Mouse (Mus musculus): ENCODE measurements around the gene Scgb1b12. TPM values are rescaled to one million over a fixed set of nuclear protein-coding genes. Genes with fewer than 3 reads are reported as not detected.

The Scgb1b12 gene
- polyA plus RNA-seq (2021; fragmentation: Nextera tagmentation): not detected in 2 replicates
- long read RNA-seq, experiment 1: 0 reads
- long read RNA-seq, experiment 2: 0 reads

DNA sequence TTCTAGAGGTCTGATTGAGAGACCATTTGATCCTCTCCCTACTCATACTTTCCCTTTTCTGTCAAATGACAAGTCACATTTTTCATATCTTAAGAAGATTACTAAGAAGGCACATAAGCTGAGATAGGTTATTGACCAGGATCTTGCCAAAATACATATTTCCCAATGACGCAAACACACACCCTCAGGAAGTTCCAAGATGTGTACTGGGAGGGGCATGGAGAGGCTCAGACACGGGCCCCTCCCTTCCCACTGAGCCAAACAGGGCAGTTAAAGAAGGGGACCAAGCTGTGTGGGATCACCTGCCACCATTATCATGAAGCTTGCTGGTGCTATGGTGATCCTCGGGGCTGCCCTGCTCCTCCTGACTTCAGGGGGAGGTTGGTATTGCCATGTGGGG, at the start of gene Scgb1b12:
Scgb1b12 (plus strand) TSS at position 301 of the 400 bp plus-strand sequence.

DNA sequence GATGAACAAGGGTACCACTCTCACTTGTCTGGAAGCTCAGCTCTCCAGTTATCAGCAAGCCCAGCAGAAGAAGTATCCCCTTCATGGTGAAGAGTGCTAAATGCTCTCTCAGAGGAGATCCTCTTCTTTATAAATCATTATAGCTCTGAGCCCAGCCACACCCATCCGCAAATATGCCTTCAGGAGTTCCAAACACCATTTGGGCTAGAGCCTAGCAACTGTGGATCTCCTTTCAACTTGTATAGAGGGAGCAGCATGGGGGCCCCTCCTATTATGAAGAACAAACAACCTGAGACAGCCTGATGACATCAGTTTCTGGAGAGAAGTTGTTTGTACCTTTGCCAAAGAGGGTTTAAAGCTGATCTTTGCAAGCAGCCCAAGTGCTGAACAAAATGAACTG, 6.8 kb upstream of the Scgb1b12 start, which contains the start of gene Scgb2b12:
Scgb2b12 (minus strand) TSS at position 101 of the 400 bp plus-strand sequence.

Other genes with a start within 250 kb of the Scgb1b12 start
- gene Scgb1b10, start 233.3 kb upstream of the Scgb1b12 start, polyA plus RNA-seq (2021; fragmentation: Nextera tagmentation): not detected in 2 replicates
- gene Scgb2b11, start 123.0 kb upstream of the Scgb1b12 start, polyA plus RNA-seq (2021; fragmentation: Nextera tagmentation): not detected in 2 replicates
- gene Scgb1b11, start 111.3 kb upstream of the Scgb1b12 start, polyA plus RNA-seq (2021; fragmentation: Nextera tagmentation): not detected in 2 replicates
- gene Scgb2b12, start 6.9 kb upstream of the Scgb1b12 start, polyA plus RNA-seq (2021; fragmentation: Nextera tagmentation): not detected in 2 replicates
- not detected in 2 replicates for gene Scgb1b29, start 107.4 kb downstream of the Scgb1b12 start, polyA plus RNA-seq (2021; fragmentation: Nextera tagmentation)